Mouse (Mus musculus) ES-CJ7 (cell line): ENCODE results near the gene Pik3ap1.
A peak's percentile ranks its signal among the peaks of the same experiment; 100 is the strongest.

Experiments used
- DNase-seq: peaks from one replicate; pipeline ENCODE4 v3.0.0; 2011; ENCODE audit warnings: low read depth, low spot score

Pik3ap1 gene

DNA sequence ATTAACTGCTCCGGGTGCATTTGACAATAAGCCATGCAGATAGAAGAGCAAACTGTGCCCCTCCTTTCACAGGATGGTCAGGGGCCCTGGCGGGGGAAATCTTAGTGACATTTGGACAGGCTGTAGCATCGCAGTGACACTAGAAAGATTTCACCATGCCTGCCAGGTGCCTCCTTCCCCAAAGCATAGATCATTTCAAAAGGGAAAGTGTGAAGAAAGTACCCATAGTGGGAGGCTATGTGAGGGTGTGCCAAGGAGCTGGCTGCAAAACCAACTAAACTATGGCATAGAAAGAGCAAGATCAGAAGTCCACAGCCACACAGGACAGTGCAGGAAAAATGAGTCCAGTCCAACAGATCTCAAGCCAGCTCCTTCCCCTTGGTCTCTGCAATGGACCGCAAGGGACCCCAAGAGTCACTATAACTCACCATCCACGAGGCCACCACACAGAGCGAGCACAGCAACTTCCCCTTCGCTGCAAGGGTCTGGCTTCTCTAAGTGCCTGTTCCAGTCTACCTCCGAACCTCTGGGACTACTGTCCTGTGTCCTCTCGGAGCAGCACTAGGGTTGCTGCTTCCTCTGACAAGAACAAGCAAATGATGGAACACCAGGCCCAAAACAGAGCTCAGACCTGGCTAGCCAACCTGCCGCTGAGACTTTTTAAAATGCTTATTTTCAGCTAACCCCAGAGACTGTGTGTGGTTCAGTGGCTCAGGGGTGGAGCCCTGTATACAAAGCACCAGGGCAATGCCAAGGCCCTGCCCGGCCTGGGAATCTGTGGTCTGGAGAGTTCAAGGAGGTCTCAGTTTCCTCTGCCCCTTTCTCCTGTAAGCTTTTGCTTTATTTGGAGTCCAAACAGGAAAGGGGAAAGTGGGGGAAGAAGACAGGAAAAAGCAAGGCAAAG lies 15.1 kb downstream of the Pik3ap1 start:
- no peak for DNase-seq

DNA sequence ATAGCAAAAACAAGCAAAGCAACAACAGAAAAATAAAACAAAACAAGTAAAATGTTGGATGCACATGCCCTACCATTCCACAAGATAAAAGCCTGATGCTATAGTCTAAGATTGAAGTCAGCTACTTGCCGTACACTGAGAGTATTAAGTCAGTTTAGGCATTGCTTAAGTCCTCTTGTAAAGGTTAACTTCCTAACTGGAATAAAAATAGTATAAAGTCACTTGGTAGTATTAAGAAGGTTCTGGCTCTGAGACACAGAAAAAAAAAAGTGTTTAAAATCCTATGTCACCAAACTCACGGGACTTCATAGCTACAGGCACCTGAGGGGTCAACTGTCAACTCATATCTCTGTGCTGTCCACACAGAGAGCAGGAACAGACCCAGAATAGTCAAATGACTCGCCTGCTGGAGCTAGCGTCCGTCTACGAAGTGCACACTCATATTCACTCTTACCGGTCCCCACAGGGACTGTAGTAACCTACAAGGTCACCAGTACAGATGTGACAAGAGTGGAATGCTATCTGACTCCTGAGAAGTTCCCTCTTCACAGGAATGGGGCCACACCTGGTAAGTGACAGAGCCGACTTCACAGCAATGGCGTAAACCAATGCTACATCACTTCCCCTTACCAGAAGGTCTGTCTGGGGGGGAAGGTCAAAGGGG lies 17.9 kb downstream of the Pik3ap1 start:
- no peak for DNase-seq

DNA sequence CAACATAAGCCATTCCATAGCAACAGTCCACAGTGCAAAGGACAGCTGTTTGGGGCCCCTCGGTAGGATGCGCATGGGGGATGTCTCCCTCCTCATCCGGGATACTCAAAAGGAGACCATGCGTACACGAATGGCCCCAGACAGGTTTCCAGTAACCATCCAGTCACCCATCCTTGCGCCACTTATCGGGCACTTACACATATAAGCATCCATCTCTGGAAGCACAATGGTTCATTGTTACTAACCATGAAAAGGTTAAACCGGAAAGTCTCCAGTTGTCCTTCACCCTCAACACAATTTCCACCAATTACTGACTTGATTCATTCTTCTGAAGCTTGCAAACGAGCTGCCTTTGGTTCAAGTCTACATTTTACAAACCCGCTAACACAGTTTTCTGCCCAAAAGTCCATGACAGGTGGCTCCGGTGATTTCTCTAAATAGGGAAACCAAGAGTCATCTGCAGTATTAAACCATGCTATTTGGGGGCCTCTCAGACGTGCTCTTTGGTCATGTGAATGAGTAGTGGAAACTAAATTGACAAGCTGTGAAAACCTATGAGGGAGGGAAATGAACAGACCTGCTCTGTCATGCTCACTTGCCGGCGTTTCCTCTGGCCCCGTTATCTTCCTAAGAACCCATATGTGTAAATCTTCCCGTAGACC lies 18.6 kb downstream of the Pik3ap1 start:
- peak; percentile 51 for DNase-seq

DNA sequence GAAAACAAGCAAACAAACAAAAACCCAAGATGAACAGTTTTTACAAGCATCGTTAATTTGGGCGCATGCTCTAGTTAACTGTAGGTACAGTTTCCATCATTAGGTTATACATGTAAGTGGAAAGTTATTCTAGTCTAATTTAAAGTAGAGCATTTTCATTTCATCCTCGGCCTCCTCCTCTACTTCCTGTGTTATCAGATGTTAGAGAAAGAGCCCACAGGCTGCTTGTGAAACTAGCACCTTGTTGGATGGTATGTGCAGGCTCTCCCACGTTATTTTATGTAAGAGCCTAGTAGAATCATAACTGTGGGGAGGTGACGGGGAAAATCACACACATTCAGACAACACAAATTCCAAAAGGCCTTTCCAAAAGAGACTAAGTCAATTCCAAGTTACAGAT lies 19.3 kb downstream of the Pik3ap1 start:
- no peak for DNase-seq

DNA sequence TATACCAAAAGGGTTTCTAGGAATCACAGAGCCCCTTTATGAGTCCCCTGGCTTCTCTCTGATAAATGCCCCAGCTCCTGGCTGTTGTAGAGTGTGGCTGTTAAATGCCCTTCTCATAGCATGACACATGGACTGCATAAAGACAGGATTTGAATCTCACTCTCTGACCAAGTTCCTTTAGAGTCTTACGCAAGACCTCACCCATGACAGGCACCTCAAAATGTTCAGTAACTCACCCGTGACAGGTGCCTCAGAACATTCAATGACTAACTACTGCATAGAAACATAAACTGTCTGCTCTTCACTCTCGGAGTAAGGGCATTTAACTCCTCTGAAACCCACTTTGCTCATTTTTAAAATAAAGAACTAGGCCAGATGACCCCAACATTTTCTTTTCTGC lies 20.4 kb downstream of the Pik3ap1 start:
- no peak for DNase-seq

DNA sequence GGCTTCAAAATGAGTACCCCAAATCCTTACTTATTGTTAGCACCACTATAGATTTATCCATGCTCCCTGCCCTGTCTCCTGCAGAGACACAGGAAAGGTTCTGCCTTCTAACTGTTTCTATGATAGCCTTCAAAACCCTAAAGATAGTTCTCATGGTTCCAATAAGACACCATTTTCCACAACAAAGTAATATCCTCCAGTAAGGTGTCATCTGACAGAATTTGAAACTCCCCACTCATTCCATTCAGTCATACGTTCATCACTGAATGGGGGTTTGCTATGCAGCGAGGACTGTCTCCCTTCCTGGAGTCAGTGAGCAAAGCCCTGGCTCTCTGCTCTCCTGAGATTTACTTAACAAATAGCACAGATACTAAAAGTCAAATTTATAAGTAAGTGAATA lies 21.9 kb downstream of the Pik3ap1 start:
- DNase-seq = no peak

DNA sequence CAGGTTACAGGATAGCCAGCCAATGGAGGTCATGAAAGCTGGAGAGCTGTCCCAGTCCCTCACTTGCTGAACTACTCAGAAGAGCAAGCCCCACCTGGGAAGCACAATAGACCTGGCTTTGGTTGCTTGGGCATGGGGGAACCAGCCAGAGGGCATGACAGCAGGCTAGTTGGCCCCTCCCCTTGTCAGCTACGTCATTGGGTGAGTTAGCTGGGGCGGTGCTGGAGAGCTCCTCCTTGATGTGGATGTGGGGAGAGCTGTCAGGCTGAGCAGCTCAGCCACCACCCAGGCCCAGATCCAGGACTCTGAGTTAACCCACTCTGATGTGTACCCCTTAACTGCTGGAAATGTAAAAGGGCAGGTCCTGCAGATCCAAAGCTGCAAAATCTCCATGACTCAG lies 24.4 kb downstream of the Pik3ap1 start:
- DNase-seq = peak; percentile 14

DNA sequence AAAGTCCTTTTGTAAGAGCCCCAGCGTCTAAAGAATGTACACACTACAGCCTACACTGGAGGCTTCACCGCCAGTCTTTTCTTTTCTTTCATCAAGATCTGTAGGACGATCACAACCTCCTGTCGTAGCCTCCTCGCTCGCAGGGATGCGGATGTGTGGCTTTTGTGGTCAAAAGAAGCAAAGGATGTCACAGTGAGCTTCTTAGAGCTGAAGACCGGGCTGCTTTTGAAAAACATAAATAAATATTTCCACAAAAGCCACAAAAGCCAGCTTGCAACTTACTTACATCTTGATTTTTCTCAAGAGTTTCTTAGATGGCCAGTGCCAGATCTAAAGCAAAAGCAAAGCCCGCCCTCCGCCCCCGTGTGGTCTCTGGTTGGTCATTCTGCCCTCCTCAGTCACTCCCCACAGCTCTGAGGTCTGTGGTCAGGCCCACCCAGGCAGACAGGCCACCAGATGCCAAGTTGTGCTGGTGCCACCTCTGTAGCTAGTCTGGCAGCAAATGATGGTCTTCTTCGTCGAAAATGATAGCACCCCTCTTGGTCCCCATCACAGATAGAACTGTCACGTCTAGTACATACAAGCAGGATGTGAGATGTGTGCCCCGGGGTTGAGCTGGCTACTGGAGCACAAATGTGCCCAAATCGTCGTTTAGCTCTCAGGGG lies 30.5 kb downstream of the Pik3ap1 start:
- DNase-seq = no peak

DNA sequence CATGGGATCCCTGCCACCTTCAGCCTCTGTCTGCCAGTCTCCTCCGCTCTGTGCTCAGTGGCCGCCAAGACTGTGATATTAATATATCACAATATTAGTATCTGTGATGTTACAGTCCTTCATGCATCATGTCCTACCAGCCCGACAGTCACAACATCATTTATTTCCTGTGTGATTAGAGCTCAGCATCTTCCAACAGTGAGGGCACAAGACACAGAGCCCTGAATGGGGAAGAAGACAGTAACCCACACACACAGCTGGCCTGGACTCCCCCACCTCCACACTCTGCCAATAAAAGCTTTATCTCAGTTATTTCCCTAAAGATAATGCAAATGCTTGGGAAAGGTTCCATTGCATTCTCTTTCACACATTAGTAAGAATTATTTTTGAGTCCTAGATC lies 35.3 kb downstream of the Pik3ap1 start:
- DNase-seq = no peak

DNA sequence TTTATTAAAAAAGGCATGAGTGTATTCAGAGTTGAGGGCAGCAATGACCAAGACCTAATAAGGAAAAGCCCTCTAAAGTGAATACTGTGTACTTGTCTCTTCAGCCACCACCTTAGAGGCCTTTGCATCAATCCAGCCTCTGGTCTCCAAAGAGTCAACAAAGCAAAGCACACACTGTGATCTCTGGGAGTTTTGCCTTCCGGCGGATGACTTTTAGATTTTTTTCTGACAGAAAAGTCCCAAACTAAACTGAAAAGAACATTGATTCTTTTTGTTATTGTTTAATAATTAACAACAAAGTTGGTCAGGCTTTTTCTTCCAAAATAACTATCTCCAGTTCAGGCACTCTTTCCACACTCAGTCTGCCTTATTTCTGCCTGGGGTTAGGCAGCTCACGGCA lies 36.7 kb downstream of the Pik3ap1 start:
- no peak for DNase-seq

DNA sequence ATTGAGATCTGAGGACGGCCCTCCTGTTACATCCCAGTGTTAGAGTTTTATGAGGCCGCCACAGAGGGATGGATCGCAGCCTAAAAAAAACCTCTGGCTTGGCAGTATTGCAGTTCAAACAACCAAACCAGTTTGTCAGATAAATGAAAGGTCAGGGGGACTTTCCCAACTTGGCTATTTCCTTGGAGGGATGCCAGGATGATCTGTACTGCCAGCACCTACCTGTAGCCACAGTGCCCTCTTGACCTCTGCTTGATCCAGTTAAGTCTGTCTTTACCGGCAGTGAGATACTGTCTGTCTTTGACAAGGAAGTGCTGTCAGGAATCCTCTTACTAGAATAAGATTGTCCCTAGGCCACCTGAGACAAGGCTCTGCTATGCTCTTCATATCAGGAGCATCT lies 37.6 kb downstream of the Pik3ap1 start:
- no peak for DNase-seq

DNA sequence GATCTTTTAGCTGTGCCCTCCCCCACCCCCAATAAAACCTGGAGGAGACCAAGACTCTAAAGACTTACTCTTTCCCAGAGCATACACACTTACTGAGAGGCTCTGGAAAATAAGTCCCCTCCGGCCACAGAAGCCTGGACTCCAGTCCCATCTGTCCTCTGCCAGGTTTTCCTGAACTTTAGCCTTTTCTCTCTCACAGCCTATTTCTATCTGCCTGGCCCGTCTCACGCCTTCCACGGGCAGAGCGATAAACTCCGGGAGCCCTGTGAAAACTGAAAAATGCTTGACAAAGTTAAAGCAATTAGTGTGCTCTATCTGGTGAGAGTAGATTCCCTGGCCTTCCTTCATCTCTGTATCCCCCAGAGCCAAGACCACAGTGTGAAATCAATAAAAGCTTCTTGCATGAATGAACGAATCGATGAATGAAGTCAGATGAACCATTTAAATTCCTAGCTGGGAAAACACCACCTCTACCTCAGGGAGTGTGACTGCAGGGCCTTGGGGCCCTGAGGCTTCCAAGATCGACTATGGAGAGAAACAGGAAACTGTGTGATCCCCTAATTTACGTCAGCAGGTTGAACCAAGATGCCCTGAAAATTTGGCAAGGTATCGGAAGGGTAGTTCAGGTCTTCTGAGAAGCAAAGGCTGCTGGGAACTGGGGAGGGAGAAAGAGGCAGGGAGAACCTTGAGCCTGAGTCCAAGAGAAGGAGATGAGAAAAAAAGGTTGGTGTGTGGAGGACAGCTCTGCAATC lies 38.6 kb downstream of the Pik3ap1 start:
- DNase-seq = no peak

DNA sequence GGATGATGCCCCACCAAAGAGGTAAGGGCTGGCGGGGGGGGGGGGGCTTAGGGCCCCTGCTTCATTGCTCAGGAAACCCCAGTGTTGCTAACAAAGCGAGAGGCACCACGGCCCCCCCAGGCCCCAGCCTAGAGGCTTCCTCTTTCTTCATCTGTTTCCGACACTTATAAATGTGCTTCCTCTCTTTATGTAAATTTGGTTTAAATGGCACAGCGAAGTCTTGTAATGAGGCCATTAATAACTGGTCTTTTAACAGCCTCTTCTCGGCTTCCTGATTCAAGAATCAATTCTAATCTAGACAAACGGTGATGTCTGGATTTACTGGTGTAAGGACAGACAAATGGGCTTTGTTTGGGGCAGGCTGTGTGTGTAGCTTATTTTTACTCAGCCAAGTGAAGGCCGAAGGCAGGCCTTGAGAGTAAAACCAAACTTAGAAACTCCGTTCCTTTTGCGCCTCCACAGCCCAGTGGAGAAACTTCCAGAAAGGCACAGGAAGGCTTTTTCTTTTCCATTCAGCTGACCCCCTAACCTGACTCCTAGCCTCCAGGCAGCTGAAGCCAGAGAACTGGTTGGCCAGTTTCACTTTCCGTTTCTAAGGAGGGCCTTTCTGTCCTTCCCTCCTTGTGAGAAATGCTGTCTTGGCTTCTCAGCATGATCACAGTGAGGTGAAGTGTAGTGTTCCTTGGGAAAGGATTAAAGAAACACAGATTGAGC lies 39.7 kb downstream of the Pik3ap1 start:
- no peak for DNase-seq

DNA sequence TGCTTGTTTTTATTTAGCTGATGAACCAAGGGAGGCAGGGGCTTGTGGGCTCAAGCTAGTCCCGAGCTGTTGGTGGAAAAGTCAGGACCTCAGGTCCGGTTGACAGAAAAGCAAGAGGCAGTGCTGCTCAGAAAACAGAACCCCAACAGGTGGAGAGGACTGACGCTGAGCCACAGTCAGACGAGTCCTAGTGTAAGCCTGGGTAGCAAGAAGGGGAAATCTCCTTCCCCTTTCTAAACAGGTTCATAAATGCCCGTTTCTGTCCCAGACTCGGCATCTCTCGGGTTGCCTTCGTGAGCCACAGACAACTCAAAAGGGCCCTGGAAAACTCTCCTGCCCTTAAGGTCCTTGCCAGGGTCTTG lies 40.3 kb downstream of the Pik3ap1 start:
- DNase-seq = no peak

DNA sequence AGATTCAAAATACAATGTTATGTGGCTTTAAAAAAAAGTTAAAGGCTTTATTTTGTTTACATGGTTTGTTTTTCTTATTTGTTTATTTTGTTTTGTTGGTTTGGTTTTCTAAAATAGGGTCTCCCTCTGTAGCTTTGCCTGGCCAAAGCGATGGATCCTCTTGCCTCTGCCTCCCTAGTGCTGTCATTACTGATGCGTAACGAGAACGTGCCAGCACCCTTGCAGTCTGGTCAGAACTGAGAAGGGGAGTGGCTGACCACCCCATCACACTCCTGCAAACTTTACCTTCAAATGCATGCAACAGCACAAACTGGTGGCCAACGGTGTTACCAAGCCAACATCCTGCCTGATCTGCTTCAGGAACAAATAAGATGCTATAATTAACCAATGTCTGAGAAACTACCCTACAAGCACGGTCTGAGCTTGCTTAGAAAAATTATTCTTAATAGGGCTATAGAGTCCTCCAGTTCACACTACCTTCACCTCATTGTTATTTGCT lies 42.3 kb downstream of the Pik3ap1 start:
- DNase-seq = no peak

DNA sequence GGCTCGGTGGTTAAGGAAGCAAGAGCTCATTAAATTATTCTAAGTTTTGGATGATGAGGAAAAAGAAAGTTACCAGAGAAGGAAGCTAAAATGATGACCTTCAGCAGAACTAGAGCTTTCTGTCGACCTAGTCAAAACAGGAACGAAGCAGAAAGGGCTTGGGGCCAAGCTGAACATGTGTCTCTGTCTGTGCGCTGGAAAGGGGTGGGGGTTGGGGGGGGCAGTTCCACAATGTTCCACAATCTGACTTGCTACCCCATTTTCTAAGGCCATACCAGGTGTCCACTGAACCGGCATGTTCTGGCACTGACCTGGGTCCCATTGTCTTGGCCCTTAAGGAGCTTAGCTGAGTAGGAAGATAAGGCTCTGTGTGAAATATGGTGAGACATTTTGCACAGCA lies 43.2 kb downstream of the Pik3ap1 start:
- DNase-seq = no peak

DNA sequence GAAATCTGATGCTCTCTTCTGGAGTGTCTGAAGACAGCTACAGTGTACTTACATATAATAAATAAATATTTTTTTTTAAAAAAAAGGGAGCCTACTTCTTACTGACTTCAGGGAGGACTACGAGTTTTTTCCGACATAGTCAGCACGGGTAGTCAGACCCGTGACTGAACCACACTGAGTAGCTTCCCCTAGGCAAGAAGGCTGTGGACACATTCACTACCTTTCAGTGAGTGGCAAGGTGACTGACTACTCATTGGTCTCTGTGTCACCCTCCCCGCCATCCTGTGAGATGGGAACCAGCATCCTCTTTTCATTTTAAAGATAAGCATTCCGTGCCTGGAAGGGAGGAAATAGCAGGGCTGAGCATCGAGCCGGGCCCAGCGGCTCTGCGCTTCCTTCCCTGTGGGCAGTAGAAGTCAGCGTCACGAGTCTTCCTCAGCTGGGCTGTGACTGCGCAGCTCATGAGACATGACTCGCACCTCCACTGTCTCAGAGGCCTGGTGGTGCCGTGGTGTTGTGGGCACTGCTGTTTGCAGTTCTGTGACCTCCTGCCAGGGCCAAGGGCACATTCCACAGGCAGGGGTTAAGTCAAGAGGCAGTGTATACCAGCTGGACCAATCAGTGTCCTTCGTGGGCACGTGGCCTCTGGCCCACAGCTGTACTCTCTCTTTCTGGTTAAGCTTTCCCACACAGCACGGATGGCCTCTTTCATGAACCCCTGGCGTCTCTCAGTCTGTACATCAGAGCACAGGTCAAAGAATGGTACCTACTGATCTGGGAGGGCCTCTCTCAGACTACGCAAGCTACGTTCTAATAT lies 45.7 kb downstream of the Pik3ap1 start:
- DNase-seq = no peak

DNA sequence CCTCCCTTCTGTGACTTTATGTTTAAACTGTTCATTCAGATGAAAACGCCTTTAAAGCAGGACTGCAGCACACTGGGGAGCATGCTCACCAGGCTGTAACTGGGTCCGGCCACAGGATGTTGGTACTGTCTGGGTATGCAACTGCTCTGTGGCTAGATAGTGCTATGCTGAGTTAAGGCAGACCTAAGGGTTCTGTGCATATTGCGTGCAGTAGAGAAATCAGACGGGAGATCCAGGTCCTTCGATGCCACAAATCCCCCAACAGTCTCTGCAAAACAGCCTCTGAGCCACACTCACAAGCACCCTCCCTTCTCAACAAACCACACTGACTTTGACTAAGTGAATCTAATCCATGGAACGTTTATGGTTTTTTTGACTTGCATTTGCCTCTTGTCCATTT lies 46.5 kb downstream of the Pik3ap1 start:
- DNase-seq = no peak

DNA sequence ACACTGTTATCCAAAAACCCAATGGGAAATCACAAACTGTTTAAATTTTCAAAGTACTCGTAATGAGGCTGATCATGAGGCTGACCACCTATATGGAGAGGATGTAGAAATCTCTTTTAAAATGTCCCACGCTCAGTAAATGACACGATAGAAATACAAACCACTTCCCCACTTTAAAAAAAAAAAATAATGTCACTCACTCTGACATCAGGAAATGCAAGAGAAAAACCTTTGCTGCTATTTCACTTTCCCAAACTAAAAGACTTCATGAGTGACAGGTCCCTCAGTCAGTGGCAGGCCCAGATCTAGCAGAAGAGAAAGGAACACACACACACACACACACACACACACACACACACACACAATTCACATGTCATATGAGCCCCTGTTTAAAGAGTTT lies 49.2 kb downstream of the Pik3ap1 start:
- DNase-seq = no peak

DNA sequence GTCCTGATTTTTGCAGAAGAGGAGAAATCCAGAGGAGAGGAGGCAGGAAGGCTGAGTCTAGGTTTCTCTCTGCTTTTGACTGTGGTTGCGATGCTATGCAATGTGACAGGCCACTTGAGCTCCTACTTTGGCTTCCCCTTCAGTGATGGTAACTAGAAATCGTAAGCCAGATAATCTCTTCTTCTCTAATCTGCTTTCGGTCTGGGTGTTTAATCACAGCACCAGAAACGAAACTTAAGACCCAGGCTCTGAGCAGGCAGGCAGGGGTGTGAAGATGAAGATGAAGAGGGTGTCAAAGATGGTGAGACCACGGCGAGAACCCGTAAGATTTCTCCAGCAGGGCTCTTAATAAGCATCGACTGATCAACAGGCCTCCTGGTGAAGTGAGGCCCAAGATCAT lies 51.9 kb downstream of the Pik3ap1 start:
- no peak for DNase-seq
